Mouse (Mus musculus): ENCODE measurements around the gene Sntb2. TPM values are rescaled to one million over a fixed set of nuclear protein-coding genes. Genes with fewer than 3 reads are reported as not detected.
"Not testable (repeated sequence)": the region's sequence is repeated elsewhere in the genome, so short reads cannot be mapped to it uniquely, and the experiment has no call there.

Sntb2 gene
- polyA plus RNA-seq, 2 experiments = 0.68 to 0.88 TPM

DNA sequence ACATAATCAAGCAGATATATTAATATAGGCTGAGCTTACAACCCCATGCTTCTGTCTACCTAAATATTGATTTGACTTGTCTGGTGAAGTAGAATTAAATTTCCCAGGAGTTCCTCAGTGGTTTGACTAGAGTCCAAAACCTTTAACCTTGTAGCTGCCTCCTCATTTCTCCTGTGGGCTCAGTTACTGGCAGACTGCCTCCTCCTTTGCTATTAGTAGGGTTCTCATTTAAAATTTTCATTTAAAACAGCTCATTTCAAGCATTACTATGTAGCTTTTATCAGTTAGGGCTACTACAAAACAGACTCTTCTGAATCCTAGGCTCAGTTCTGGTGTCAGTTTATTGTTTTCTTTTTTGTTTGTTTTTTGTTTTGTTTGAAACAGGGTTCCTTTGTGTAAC is 50.4 kb downstream of the Sntb2 start:
- DNase-seq (ENCODE audit: low read depth in 3 of 3, low spot score in 3 of 3) = no peak
- no peak for ATAC-seq (ENCODE audit: insufficient read depth)
- TF ChIP-seq EP300 (IDR thresholded peaks at IDR 0.05; ENCODE audit: low read depth) (no peak), CTCF (IDR thresholded peaks at IDR 0.05; ENCODE audit: low read depth) (no peak)

DNA sequence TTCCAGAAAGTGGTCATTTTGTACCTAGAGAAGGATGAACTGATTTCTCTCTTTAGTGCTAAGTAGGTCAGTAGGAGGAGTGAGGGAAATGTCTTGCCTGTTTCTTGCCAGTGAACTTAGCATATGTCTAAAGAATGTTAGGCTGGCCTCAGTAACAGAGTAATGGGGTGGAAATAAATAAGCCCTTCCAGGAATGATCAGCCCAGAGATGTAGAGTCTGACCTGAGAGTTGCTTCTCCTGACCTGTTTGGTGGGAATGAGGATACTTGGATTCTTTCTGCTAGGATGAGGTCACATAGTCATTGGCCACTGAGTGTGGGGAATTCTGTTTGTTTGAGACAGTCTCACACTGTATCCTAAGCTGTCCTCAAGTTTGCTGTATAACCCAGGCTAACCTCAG is 52.0 kb downstream of the Sntb2 start:
- H3K4me3 ChIP-seq (ENCODE audit: insufficient read depth in 1 of 2, low read depth in 2 of 2, low read length in 2 of 2) = no peak overlapping the region
- H3K9me3 ChIP-seq (ENCODE audit: control insufficient read depth, low read length) = no peaks in the 10 kb centered on the region
- H3K27ac ChIP-seq = no peak overlapping the region
- no peak overlapping the region for H3K9ac ChIP-seq (replicated peaks)
- no peak for ATAC-seq (ENCODE audit: insufficient read depth)
- no peak overlapping the region for H3K4me2 ChIP-seq (ENCODE audit: low read depth)
- no peak for DNase-seq (ENCODE audit: low read depth in 3 of 3, low spot score in 3 of 3)
- no peak for TF ChIP-seq CTCF (IDR thresholded peaks at IDR 0.05; ENCODE audit: low read depth)
- TF ChIP-seq EP300 (IDR thresholded peaks at IDR 0.05; ENCODE audit: low read depth) = no peak
- no peaks in the 10 kb centered on the region for H3K4me1 ChIP-seq (replicated peaks; ENCODE audit: control insufficient read depth in 2 of 2, insufficient read depth in 2 of 2, low read length in 1 of 2)
- H3K27me3 ChIP-seq (ENCODE audit: control insufficient read depth, insufficient read depth, low read length) = no peaks in the 10 kb centered on the region
- no peaks in the 10 kb centered on the region for H3K36me3 ChIP-seq (replicated peaks; ENCODE audit: control insufficient read depth, insufficient read depth, low read depth)

More for the DNA sequence above, 50.4 kb downstream of the Sntb2 start:
- Histone ChIP-seq H3K9ac (replicated peaks) (no peak overlapping the region), H3K27me3 (ENCODE audit: control insufficient read depth, insufficient read depth, low read length) (no peaks in the 10 kb centered on the region), H3K27ac (no peak overlapping the region), H3K4me1 (replicated peaks; ENCODE audit: control insufficient read depth in 2 of 2, insufficient read depth in 2 of 2, low read length in 1 of 2) (no peaks in the 10 kb centered on the region), H3K9me3 (ENCODE audit: control insufficient read depth, low read length) (no peaks in the 10 kb centered on the region), H3K4me3 (ENCODE audit: insufficient read depth in 1 of 2, low read depth in 2 of 2, low read length in 2 of 2) (no peak overlapping the region), H3K4me2 (ENCODE audit: low read depth) (no peak overlapping the region), H3K36me3 (replicated peaks; ENCODE audit: control insufficient read depth, insufficient read depth, low read depth) (no peaks in the 10 kb centered on the region)

DNA sequence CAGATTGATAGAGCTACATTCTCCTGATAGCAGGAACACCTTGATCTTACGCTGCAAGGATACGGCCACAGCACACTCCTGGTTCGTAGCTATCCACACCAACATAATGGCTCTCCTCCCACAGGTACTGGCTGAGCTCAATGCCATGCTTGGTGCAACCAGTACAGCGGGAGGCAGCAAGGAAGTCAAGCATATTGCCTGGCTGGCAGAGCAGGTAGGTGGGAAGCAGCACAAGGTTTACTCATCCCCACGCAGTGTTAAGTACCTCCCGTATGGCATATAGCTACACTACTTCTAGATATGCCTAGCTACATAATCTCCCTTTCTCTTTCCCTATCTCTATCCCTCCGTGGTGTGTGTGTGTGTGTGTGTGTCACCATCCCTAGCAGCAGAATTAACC is 55.8 kb downstream of the Sntb2 start:
- DNase-seq (ENCODE audit: low read depth in 3 of 3, low spot score in 3 of 3) = no peak
- no peak overlapping the region for H3K4me3 ChIP-seq (ENCODE audit: insufficient read depth in 1 of 2, low read depth in 2 of 2, low read length in 2 of 2)
- no peak for TF ChIP-seq CTCF (IDR thresholded peaks at IDR 0.05; ENCODE audit: low read depth)
- no peak for TF ChIP-seq EP300 (IDR thresholded peaks at IDR 0.05; ENCODE audit: low read depth)
- no peaks in the 10 kb centered on the region for H3K27me3 ChIP-seq (ENCODE audit: control insufficient read depth, insufficient read depth, low read length)
- no peaks in the 10 kb centered on the region for H3K36me3 ChIP-seq (replicated peaks; ENCODE audit: control insufficient read depth, insufficient read depth, low read depth)
- H3K9ac ChIP-seq (replicated peaks) = no peak overlapping the region
- ATAC-seq (ENCODE audit: insufficient read depth) = no peak
- H3K27ac ChIP-seq = no peak overlapping the region
- no peaks in the 10 kb centered on the region for H3K9me3 ChIP-seq (ENCODE audit: control insufficient read depth, low read length)
- H3K4me2 ChIP-seq (ENCODE audit: low read depth) = no peak overlapping the region
- no peaks in the 10 kb centered on the region for H3K4me1 ChIP-seq (replicated peaks; ENCODE audit: control insufficient read depth in 2 of 2, insufficient read depth in 2 of 2, low read length in 1 of 2)
- WGBS (ENCODE audit: insufficient replicate concordance) = 70% methylated on average over 7 of the region's 7 CpGs

DNA sequence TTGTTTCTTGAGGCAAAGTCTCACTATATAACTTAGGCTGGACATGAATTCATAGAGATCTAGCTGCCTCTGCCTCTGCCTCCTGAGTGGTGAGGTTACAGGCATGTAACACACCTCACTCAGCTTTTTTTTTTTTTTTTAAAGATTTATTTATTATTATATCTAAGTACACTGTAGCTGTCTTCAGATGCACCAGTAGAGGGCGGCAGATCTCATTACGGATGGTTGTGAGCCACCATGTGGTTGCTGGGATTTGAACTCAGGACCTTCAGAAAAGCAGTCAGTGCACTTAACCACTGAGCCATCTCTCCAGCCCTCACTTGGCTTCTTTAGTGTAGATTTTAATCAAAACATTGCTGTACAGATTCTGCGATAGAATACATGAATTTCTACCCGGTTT is 60.8 kb downstream of the Sntb2 start:
- H3K4me3 ChIP-seq (ENCODE audit: insufficient read depth in 1 of 2, low read depth in 2 of 2, low read length in 2 of 2); DNase-seq (ENCODE audit: low read depth in 3 of 3, low spot score in 3 of 3); ATAC-seq (ENCODE audit: insufficient read depth); H3K9ac ChIP-seq (replicated peaks); H3K4me2 ChIP-seq (ENCODE audit: low read depth); H3K9me3 ChIP-seq (ENCODE audit: control insufficient read depth, low read length); H3K27ac ChIP-seq; H3K27me3 ChIP-seq (ENCODE audit: control insufficient read depth, insufficient read depth, low read length); H3K36me3 ChIP-seq (replicated peaks; ENCODE audit: control insufficient read depth, insufficient read depth, low read depth); H3K4me1 ChIP-seq (replicated peaks; ENCODE audit: control insufficient read depth in 2 of 2, insufficient read depth in 2 of 2, low read length in 1 of 2): not testable (repeated sequence)
- peak; percentile 36 for TF ChIP-seq CTCF (IDR thresholded peaks at IDR 0.05; ENCODE audit: low read depth)
- WGBS (ENCODE audit: insufficient replicate concordance) = 71% methylated on average over 4 of the region's 4 CpGs

DNA sequence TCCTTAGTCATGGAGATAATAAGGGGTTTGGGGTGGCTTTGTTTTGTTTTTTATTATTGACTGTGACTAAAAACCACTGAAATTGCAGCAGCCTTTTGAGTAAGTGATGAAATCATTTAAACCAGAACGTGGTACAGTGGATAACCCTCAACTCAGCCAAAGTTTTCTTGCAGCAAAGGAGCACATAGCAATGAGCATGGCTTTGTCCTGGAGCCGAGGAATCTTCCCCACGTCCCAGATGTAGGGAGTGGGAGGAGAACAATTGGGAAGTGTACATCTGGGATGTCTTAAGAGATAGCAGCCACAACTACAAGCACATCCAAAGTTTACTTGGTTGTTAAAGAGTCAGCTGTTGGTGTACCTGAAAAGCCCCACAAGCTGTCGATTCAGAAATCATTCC is 61.9 kb downstream of the Sntb2 start:
- no peak for TF ChIP-seq EP300 (IDR thresholded peaks at IDR 0.05; ENCODE audit: low read depth)
- TF ChIP-seq CTCF (IDR thresholded peaks at IDR 0.05; ENCODE audit: low read depth) = no peak
- no peaks in the 10 kb centered on the region for H3K9me3 ChIP-seq (ENCODE audit: control insufficient read depth, low read length)
- H3K4me2 ChIP-seq (ENCODE audit: low read depth) = no peak overlapping the region
- H3K9ac ChIP-seq (replicated peaks) = no peak overlapping the region
- no peaks in the 10 kb centered on the region for H3K36me3 ChIP-seq (replicated peaks; ENCODE audit: control insufficient read depth, insufficient read depth, low read depth)
- ATAC-seq (ENCODE audit: insufficient read depth) = no peak
- H3K4me1 ChIP-seq (replicated peaks; ENCODE audit: control insufficient read depth in 2 of 2, insufficient read depth in 2 of 2, low read length in 1 of 2) = no peaks in the 10 kb centered on the region
- WGBS (ENCODE audit: insufficient replicate concordance) = 66% methylated on average over 4 of the region's 4 CpGs
- no peak overlapping the region for H3K4me3 ChIP-seq (ENCODE audit: insufficient read depth in 1 of 2, low read depth in 2 of 2, low read length in 2 of 2)
- no peak overlapping the region for H3K27ac ChIP-seq
- no peaks in the 10 kb centered on the region for H3K27me3 ChIP-seq (ENCODE audit: control insufficient read depth, insufficient read depth, low read length)
- DNase-seq (ENCODE audit: low read depth in 3 of 3, low spot score in 3 of 3) = no peak

DNA sequence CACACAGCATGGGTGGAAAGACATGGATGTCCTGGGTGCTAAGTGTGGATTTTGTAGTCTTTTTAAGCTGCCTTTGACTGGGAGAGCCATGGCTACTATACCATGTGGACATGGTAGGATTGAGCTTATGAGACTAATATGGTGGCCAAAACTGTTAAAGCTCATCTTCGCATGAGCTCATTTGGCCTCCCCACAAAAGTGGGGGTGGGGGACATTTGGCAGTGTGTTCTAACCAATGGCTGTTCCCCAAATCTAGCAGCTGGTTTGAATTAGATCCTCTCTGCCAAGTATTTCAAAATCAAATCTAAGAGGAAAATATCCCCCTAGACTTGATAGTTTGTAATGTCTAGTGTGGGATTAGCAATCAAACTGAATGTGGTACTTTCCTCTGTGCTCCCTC is 63.5 kb downstream of the Sntb2 start:
- H3K4me1 ChIP-seq (replicated peaks; ENCODE audit: control insufficient read depth in 2 of 2, insufficient read depth in 2 of 2, low read length in 1 of 2) = no peaks in the 10 kb centered on the region
- no peaks in the 10 kb centered on the region for H3K9me3 ChIP-seq (ENCODE audit: control insufficient read depth, low read length)
- TF ChIP-seq CTCF (IDR thresholded peaks at IDR 0.05; ENCODE audit: low read depth) (no peak), EP300 (IDR thresholded peaks at IDR 0.05; ENCODE audit: low read depth) (no peak)
- DNase-seq (ENCODE audit: low read depth in 3 of 3, low spot score in 3 of 3) (no peak), ATAC-seq (ENCODE audit: insufficient read depth) (no peak)
- no peak overlapping the region for H3K4me2 ChIP-seq (ENCODE audit: low read depth)
- H3K36me3 ChIP-seq (replicated peaks; ENCODE audit: control insufficient read depth, insufficient read depth, low read depth) = no peaks in the 10 kb centered on the region
- WGBS (ENCODE audit: insufficient replicate concordance) = 86% methylated on average over 1 of the region's 1 CpGs
- no peaks in the 10 kb centered on the region for H3K27me3 ChIP-seq (ENCODE audit: control insufficient read depth, insufficient read depth, low read length)
- no peak overlapping the region for H3K27ac ChIP-seq
- no peak overlapping the region for H3K9ac ChIP-seq (replicated peaks)
- H3K4me3 ChIP-seq (ENCODE audit: insufficient read depth in 1 of 2, low read depth in 2 of 2, low read length in 2 of 2) = no peak overlapping the region
